Mouse (Mus musculus): ENCODE data around the gene Galnt12. TPM values are rescaled to one million over a fixed set of nuclear protein-coding genes. Genes with fewer than 3 reads are reported as not detected.

Gene Galnt12
- total RNA-seq, 1 experiment: 4.9 TPM

DNA sequence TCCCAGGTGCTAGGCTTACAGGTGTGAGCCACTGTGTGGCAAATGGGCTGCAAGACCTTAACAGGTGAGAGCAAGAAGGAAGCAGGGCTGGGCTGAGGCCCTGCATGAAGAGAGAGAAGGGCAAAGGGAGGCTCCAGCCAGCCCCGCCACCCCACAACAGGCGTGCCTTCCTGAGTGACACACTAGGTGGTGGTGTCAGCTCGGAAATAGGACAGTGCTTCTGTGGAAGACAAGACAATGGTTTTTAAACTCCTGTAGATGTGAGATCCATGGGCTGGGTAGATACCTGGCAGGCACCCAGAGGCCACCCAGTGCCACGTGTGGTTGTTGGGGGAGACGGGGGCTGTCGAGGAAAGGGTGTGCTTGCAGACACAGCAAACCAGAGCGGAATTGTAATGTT lies 36.8 kb downstream of the Galnt12 start:
- no peak for DNase-seq (ENCODE audit: low read depth, low spot score)
- Histone ChIP-seq H3K4me1 (ENCODE audit: control insufficient read depth in 2 of 2, insufficient read depth in 2 of 2, low read length in 2 of 2, poor library complexity in 1 of 2) (peaks cover 0 to 3% of the 10 kb centered on the region in 2 experiments; a peak in 1 of 4 replicates), H3K9ac (ENCODE audit: insufficient read depth, low read depth, low read length, poor library complexity, severe bottlenecking) (no peak overlapping the region), H3K4me3 (ENCODE audit: insufficient read depth in 1 of 2, low read depth in 1 of 2, low read length in 2 of 2, poor library complexity in 1 of 2, severe bottlenecking in 1 of 2) (no peak overlapping the region), H3K27ac (ENCODE audit: insufficient read depth, low read depth, low read length, poor library complexity, severe bottlenecking) (no peak overlapping the region), H3K9me3 (ENCODE audit: control insufficient read depth, insufficient read depth, low read depth, low read length) (no peaks in the 10 kb centered on the region), H3K36me3 (ENCODE audit: control insufficient read depth, insufficient read depth, low read length, poor library complexity, severe bottlenecking) (no peaks in the 10 kb centered on the region)
- TF ChIP-seq HCFC1 (IDR thresholded peaks at IDR 0.05; ENCODE audit: borderline replicate concordance, insufficient read depth, low read length) (no peak), CHD2 (IDR thresholded peaks at IDR 0.05; ENCODE audit: low read depth, low read length) (no peak)
- in situ Hi-C loops (cut with MboI; ENCODE audit: low sequenced_read_pairs in 2 of 2, unreplicated experiment in 2 of 2): no loop called here

DNA sequence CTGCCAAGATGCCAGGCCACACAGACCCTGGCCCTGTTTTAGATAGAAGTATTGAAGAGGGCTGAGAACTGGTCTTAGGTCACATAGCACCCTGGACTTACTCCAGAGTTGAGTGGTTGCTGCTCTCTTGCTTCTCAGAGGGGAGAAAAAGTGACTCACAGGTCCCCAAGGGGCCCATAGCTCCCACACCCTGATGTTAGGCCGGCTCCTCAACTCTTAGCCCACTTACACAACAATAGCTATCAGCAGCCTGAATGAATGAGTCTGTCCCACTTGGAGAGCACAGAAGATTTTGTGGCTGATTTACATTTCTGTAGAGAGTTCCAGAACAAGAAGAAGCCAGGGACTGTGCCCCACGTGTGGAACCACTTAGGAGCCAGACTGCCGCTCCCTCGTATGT lies 37.9 kb downstream of the Galnt12 start:
- no peak overlapping the region for H3K9ac ChIP-seq (ENCODE audit: insufficient read depth, low read depth, low read length, poor library complexity, severe bottlenecking)
- no peaks in the 10 kb centered on the region for H3K9me3 ChIP-seq (ENCODE audit: control insufficient read depth, insufficient read depth, low read depth, low read length)
- H3K27ac ChIP-seq (ENCODE audit: insufficient read depth, low read depth, low read length, poor library complexity, severe bottlenecking): no peak overlapping the region
- TF ChIP-seq HCFC1 (IDR thresholded peaks at IDR 0.05; ENCODE audit: borderline replicate concordance, insufficient read depth, low read length) (no peak), CHD2 (IDR thresholded peaks at IDR 0.05; ENCODE audit: low read depth, low read length) (no peak), ZC3H11A (IDR thresholded peaks at IDR 0.05; ENCODE audit: borderline replicate concordance, low read depth, low read length) (no peak), ZNF384 (IDR thresholded peaks at IDR 0.05; ENCODE audit: low read depth, low read length) (no peak), MAFK (IDR thresholded peaks at IDR 0.05; ENCODE audit: insufficient read depth, low read depth, low read length) (no peak)
- in situ Hi-C loops (cut with MboI; ENCODE audit: low sequenced_read_pairs in 2 of 2, unreplicated experiment in 2 of 2): no loop called here
- peaks cover 0 to 3% of the 10 kb centered on the region in 2 experiments; a peak in 1 of 4 replicates for H3K4me1 ChIP-seq (ENCODE audit: control insufficient read depth in 2 of 2, insufficient read depth in 2 of 2, low read length in 2 of 2, poor library complexity in 1 of 2)
- no peaks in the 10 kb centered on the region for H3K36me3 ChIP-seq (ENCODE audit: control insufficient read depth, insufficient read depth, low read length, poor library complexity, severe bottlenecking)
- H3K4me3 ChIP-seq (ENCODE audit: insufficient read depth in 1 of 2, low read depth in 1 of 2, low read length in 2 of 2, poor library complexity in 1 of 2, severe bottlenecking in 1 of 2): no peak overlapping the region
- peak; percentile 19 for DNase-seq (ENCODE audit: low read depth, low spot score)

DNA sequence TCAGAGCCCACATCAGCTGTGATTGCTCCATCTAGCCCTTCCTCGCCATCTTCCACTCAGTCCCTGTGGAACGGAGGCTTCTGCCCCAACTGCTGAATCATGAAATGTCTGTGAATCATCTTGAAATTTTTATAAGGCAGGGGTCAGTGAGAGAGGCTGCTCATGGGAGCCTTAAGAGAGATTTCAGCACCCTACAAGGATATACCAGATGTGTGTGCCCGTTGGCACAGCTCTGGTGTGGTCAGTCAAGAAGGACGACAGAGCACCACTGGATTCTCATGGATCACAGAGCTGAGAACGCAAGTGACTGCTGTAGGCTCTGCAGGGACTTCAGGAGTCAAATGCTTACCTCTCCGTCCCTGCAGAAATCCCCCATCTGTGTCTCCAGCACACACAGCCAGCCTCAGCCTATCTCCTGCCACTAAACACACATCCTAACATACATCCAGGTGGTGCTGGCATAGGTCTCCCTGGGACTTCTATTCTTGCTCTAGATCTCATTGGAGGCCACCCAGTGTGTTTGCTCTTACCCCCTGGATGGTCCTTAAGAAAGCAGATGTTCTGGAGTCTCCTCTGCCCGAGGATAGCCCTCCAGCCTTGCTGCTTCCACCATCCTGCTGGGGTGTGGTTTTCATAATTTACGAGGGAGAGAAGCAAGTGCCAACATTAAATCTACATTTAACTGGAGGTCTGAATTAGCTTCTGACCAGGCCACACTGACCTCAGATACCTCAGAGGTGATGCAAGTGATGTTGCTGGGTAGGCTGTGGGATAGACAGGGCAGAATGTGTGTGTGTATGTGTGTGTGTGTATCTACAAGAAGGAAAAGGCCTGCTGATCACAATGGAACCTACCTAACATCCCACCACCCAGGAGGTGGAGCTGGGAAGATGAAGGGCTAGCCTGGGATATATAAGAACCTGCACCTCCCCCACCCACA lies 38.7 kb downstream of the Galnt12 start:
- no peak for DNase-seq (ENCODE audit: low read depth, low spot score)
- Histone ChIP-seq H3K9me3 (ENCODE audit: control insufficient read depth, insufficient read depth, low read depth, low read length) (no peaks in the 10 kb centered on the region), H3K36me3 (ENCODE audit: control insufficient read depth, insufficient read depth, low read length, poor library complexity, severe bottlenecking) (no peaks in the 10 kb centered on the region), H3K27ac (ENCODE audit: insufficient read depth, low read depth, low read length, poor library complexity, severe bottlenecking) (no peak overlapping the region), H3K4me3 (ENCODE audit: insufficient read depth in 1 of 2, low read depth in 1 of 2, low read length in 2 of 2, poor library complexity in 1 of 2, severe bottlenecking in 1 of 2) (no peak overlapping the region), H3K4me1 (ENCODE audit: control insufficient read depth in 2 of 2, insufficient read depth in 2 of 2, low read length in 2 of 2, poor library complexity in 1 of 2) (peaks cover 0 to 3% of the 10 kb centered on the region in 2 experiments; a peak in 1 of 4 replicates), H3K9ac (ENCODE audit: insufficient read depth, low read depth, low read length, poor library complexity, severe bottlenecking) (no peak overlapping the region)
- in situ Hi-C loops (cut with MboI; ENCODE audit: low sequenced_read_pairs in 2 of 2, unreplicated experiment in 2 of 2): no loop called here
- TF ChIP-seq HCFC1 (IDR thresholded peaks at IDR 0.05; ENCODE audit: borderline replicate concordance, insufficient read depth, low read length): no peak
- no peak for TF ChIP-seq ZC3H11A (IDR thresholded peaks at IDR 0.05; ENCODE audit: borderline replicate concordance, low read depth, low read length)
- no peak for TF ChIP-seq MAFK (IDR thresholded peaks at IDR 0.05; ENCODE audit: insufficient read depth, low read depth, low read length)
- no peak for TF ChIP-seq CHD2 (IDR thresholded peaks at IDR 0.05; ENCODE audit: low read depth, low read length)

DNA sequence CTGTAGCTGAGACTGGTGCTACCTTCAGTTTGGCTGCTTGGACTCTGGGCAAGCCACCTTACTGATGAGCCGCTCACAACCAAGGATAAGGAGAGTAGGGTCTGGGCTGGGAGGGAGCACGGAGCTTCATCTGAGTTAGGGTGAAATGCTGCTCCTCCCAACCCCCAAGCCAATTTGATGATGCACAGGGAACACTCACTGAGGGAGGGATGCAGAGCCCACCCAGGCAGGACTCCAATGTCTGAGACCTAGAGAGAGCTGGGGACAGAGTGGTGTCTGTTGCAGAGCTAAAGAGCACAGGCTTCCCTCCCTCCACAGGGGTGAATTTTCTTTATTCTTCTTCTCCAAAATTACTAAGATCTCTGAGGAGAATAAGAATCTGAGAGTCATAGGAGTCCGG lies 40.2 kb downstream of the Galnt12 start:
- no peak for DNase-seq (ENCODE audit: low read depth, low spot score)
- in situ Hi-C loops (cut with MboI; ENCODE audit: low sequenced_read_pairs in 2 of 2, unreplicated experiment in 2 of 2): no loop called here
- H3K4me3 ChIP-seq (ENCODE audit: insufficient read depth in 1 of 2, low read depth in 1 of 2, low read length in 2 of 2, poor library complexity in 1 of 2, severe bottlenecking in 1 of 2): no peak overlapping the region
- TF ChIP-seq MAFK (IDR thresholded peaks at IDR 0.05; ENCODE audit: insufficient read depth, low read depth, low read length) (no peak), ZC3H11A (IDR thresholded peaks at IDR 0.05; ENCODE audit: borderline replicate concordance, low read depth, low read length) (no peak), HCFC1 (IDR thresholded peaks at IDR 0.05; ENCODE audit: borderline replicate concordance, insufficient read depth, low read length) (no peak), ZNF384 (IDR thresholded peaks at IDR 0.05; ENCODE audit: low read depth, low read length) (no peak), CHD2 (IDR thresholded peaks at IDR 0.05; ENCODE audit: low read depth, low read length) (no peak)
- no peak overlapping the region for H3K27ac ChIP-seq (ENCODE audit: insufficient read depth, low read depth, low read length, poor library complexity, severe bottlenecking)
- no peaks in the 10 kb centered on the region for H3K36me3 ChIP-seq (ENCODE audit: control insufficient read depth, insufficient read depth, low read length, poor library complexity, severe bottlenecking)
- H3K9me3 ChIP-seq (ENCODE audit: control insufficient read depth, insufficient read depth, low read depth, low read length): no peaks in the 10 kb centered on the region
- H3K9ac ChIP-seq (ENCODE audit: insufficient read depth, low read depth, low read length, poor library complexity, severe bottlenecking): no peak overlapping the region
- H3K4me1 ChIP-seq (ENCODE audit: control insufficient read depth in 2 of 2, insufficient read depth in 2 of 2, low read length in 2 of 2, poor library complexity in 1 of 2): peaks cover 0 to 3% of the 10 kb centered on the region in 2 experiments; a peak in 1 of 4 replicates
